Mouse (Mus musculus) forebrain, postnatal 0 days (tissue): ENCODE measurements at regions not wholly inside any gene's neighbourhood (a gene's known extent, or its start where the extent isn't known, plus 50 kb on each side); places are given as distances from the start of the nearest gene placed in this dataset.

Source experiments
- ATAC-seq: fragments of 200-750 bp; cut with Nextera tagmentation; 2 replicates; pipeline ENCODE4 v1.8.0; 2017; ENCODE audit warnings: mild to moderate bottlenecking, moderate library complexity
- DNase-seq: peaks from one replicate; pipeline ENCODE4 v3.0.0-alpha.2; 2015
- H3K27ac ChIP-seq: fragments of 300-500 bp; sonication (generic); 2 replicates; pipeline ENCODE4 v1.5.1; 2014; ENCODE audit warnings: low read depth, mild to moderate bottlenecking, antibody characterized with exemption, low read length, moderate library complexity, mixed read lengths
- H3K27me3 ChIP-seq: fragments of 300-500 bp; sonication (generic); 2 replicates; pipeline ENCODE4 v1.6.1; 2014; ENCODE audit warnings: mild to moderate bottlenecking, low read length, mixed read lengths; ENCODE audit not compliant: insufficient read depth
- H3K36me3 ChIP-seq: fragments of 300-500 bp; sonication (generic); 2 replicates; pipeline ENCODE4 v1.6.1; 2014; ENCODE audit warnings: mild to moderate bottlenecking, moderate library complexity; ENCODE audit not compliant: insufficient read depth
- H3K4me1 ChIP-seq: fragments of 300-500 bp; sonication (generic); 2 replicates; pipeline ENCODE4 v1.6.1; 2014; ENCODE audit warnings: antibody characterized with exemption; ENCODE audit not compliant: insufficient read depth
- H3K4me2 ChIP-seq: fragments of 300-500 bp; sonication (generic); 2 replicates; pipeline ENCODE4 v1.6.1; 2014; ENCODE audit warnings: low read depth, mild to moderate bottlenecking, moderate library complexity
- H3K4me3 ChIP-seq: fragments of 300-500 bp; sonication (generic); 2 replicates; pipeline ENCODE4 v1.5.1; 2014; ENCODE audit warnings: low read depth, low read length, mixed read lengths
- H3K9ac ChIP-seq: fragments of 300-500 bp; sonication (generic); 2 replicates; pipeline ENCODE4 v1.6.1; 2014; ENCODE audit warnings: mild to moderate bottlenecking
- H3K9me3 ChIP-seq: fragments of 300-500 bp; sonication (generic); 2 replicates; pipeline ENCODE4 v1.6.1; 2016; ENCODE audit warnings: low read length
- CTCF ChIP-seq: sonication (generic); IDR thresholded peaks from 2 replicates; pipeline ENCODE4 v1.5.1; 2016; ENCODE audit warnings: antibody characterized with exemption, control low read depth, low read depth
- WGBS: fragments of 180-500 bp; shearing (Covaris S2); extraction: QIAGEN DNeasy Blood & Tissue Kit; methylation state at CpG from one replicate; pipeline ENCODE4 v1.1.7; 2014; 5-methylcytosine and 5-hydroxymethylcytosine counted together

DNA sequence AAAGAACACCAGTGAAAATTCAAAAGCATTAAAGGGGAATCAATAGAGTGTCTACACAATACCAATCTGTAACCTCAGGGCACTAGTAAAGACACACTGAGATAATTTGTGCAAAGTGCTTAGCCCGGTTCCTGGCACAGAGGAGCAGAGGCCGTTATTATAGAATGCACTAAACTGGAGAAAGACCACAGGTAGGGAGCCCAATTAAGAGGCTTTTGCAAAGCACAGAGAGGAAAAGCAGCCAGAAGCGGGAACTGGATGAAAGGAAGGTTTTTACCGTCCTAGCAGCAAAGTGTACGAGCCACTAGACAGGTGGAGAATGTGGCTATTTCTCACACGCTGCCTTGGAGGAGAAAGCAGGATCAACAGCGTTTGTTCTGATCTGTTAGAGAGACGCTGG is 518.9 kb upstream of the Nox3 start:
- H3K4me2 ChIP-seq = no peak overlapping the region
- peaks cover 7% of the 10 kb centered on the region; the same call in 1 of the 2 replicates for H3K4me1 ChIP-seq
- no peaks in the 10 kb centered on the region for H3K9me3 ChIP-seq
- ATAC-seq (no peak), DNase-seq (no peak)
- 17% methylated on average over 8 of the region's 8 CpGs for WGBS
- H3K4me3 ChIP-seq = no peak overlapping the region
- TF ChIP-seq CTCF = no peak
- no peak overlapping the region for H3K27ac ChIP-seq
- no peaks in the 10 kb centered on the region for H3K36me3 ChIP-seq
- no peak overlapping the region for H3K9ac ChIP-seq
- no peaks in the 10 kb centered on the region for H3K27me3 ChIP-seq

DNA sequence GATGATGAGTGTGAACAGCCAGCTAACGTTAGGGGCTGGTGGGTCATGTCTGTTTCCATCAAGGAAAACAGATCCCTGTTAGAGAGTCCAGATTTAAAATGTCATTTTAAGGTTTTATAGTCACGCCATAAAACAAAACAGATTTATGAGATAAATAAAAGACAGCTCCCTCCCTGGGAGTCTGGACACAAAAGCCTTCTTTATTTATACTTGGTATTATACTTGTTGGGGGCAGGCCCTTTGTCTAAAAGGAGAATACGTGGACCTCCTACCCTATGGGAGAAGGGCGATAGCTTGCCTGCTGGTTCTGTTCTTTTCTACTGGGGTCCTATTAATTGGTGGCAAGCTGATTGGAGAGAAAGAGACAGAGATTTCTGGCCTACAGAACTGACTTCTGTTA is 520.1 kb upstream of the Nox3 start:
- Histone ChIP-seq H3K9me3 (no peaks in the 10 kb centered on the region), H3K27ac (no peak overlapping the region), H3K4me1 (peaks cover 11% of the 10 kb centered on the region; the same call in 1 of the 2 replicates), H3K4me2 (no peak overlapping the region), H3K27me3 (no peaks in the 10 kb centered on the region), H3K9ac (no peak overlapping the region), H3K4me3 (no peak overlapping the region), H3K36me3 (no peaks in the 10 kb centered on the region)
- TF ChIP-seq CTCF = no peak
- 31% methylated on average over 4 of the region's 4 CpGs for WGBS
- no peak for DNase-seq
- ATAC-seq = no peak

DNA sequence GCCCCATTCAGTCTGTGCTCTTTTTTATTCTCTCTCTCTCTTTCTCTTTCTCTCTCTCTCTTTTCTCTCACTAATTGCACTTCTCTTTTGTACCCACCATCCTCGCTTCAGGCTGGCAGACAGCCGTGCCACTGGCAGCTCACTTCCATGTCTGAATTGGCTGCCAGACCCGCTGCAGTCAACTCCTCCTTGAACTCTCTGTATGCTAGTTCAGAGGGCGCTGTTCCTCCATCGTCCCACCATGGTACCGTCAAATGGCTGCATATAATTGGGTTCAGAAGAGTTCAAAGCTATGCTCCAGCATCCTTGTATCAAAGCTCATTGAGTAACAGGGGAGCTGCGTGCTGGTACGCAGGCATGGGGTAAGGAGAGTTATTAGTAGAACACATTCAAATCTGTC is 520.7 kb upstream of the Nox3 start:
- no peak for DNase-seq
- ATAC-seq = peak; percentile 54; the same call in 1 of the 2 replicates
- TF ChIP-seq CTCF = peak; percentile 29
- no peak overlapping the region for H3K4me3 ChIP-seq
- no peak overlapping the region for H3K4me2 ChIP-seq
- H3K36me3 ChIP-seq = no peaks in the 10 kb centered on the region
- no peaks in the 10 kb centered on the region for H3K9me3 ChIP-seq
- H3K27me3 ChIP-seq = no peaks in the 10 kb centered on the region
- 23% methylated on average over 8 of the region's 8 CpGs for WGBS
- no peak overlapping the region for H3K9ac ChIP-seq
- no peak overlapping the region for H3K27ac ChIP-seq
- H3K4me1 ChIP-seq = peaks cover 11% of the 10 kb centered on the region; the same call in 1 of the 2 replicates

DNA sequence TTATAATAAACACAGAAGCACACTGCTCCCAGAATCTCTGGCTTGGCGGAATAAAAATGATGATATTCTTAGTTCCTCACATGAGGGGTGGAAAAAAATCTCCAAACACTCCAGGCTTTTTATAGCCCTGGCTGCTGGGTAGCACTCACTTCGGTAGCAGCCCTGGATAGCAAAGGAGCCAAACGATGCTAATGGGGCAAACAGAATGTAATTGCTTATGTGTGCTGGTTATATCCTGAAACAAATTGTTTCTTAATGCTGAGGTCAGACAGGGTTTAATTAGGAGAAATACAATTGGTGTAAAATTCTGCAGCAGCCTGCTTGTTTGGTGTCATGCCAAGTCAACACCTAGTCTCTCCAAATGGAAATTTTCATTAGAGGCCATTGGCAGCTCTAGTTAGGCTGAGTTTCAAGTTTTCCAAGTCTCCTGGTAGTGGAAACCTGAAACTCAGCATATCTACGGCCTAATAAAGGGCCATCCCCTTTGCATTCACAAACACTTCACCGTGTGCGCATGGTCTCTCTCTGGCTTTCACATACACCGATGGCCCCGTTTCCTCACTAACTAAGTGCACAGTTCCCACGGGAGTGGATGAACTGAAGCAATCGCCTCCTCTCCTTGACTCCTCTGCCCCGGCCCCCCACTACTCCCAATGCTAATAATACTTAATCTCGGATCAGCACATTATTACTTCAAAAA is 524.8 kb upstream of the Nox3 start:
- H3K36me3 ChIP-seq = no peaks in the 10 kb centered on the region
- H3K9me3 ChIP-seq = no peaks in the 10 kb centered on the region
- H3K27me3 ChIP-seq = no peaks in the 10 kb centered on the region
- H3K4me1 ChIP-seq = peaks cover 11% of the 10 kb centered on the region; the same call in 1 of the 2 replicates
- ATAC-seq = peak; percentile 47; the same call in 1 of the 2 replicates
- no peak overlapping the region for H3K27ac ChIP-seq
- peak; percentile 52 for DNase-seq
- no peak for TF ChIP-seq CTCF
- 35% methylated on average over 12 of the region's 12 CpGs for WGBS
- no peak overlapping the region for H3K4me2 ChIP-seq
- no peak overlapping the region for H3K9ac ChIP-seq
- no peak overlapping the region for H3K4me3 ChIP-seq

DNA sequence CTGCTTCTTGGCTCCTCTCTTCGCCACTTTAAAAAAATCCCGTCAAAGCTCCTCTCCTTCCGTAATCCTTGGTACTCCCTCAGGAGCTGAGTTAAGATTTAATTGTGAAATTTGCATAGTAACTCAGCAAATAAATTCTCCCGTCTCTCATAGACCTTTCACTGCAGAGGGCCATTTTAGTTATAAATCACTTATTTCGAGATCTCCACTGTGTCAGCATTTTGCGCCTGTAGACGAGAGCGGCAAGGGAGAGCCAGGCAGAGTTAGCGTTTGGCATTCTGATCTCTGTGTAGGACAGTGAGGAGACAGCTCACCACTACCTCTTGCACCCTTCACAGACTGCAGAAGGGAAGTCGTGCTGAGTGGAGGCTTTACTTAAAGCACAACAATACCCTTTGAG is 531.8 kb upstream of the Nox3 start:
- H3K4me2 ChIP-seq = no peak overlapping the region; the same call in 1 of the 2 replicates
- ATAC-seq (no peak), DNase-seq (no peak)
- H3K4me3 ChIP-seq = no peak overlapping the region
- H3K9ac ChIP-seq = no peak overlapping the region
- no peaks in the 10 kb centered on the region for H3K4me1 ChIP-seq
- H3K27ac ChIP-seq = no peak overlapping the region
- no peaks in the 10 kb centered on the region for H3K27me3 ChIP-seq
- TF ChIP-seq CTCF = no peak
- no peaks in the 10 kb centered on the region for H3K36me3 ChIP-seq
- no peaks in the 10 kb centered on the region for H3K9me3 ChIP-seq
- 62% methylated on average over 10 of the region's 10 CpGs for WGBS

DNA sequence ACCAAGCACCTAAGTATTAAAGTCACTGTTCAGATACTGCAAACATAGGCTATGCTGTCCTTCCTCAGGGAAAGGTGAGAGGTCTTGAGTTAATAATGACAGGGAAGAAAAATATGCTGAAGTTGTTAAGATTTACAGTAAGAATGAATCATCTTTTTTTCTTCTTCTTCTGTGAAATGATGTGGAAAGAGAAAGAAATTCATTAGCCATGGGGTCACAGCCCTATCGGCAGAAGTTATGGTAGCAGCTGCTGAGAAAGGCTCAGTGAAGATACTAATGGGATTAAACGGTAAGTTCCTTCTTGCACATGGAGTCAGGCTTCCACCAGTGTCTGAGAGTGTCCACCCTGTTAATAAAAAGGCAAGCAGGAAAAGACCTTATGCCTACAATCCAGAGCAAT is 533.9 kb upstream of the Nox3 start:
- no peaks in the 10 kb centered on the region for H3K4me1 ChIP-seq
- DNase-seq (no peak), ATAC-seq (no peak)
- WGBS = 72% methylated on average over 2 of the region's 2 CpGs
- H3K9me3 ChIP-seq = no peaks in the 10 kb centered on the region
- H3K4me2 ChIP-seq = no peak overlapping the region
- no peak overlapping the region for H3K9ac ChIP-seq
- no peak overlapping the region for H3K4me3 ChIP-seq
- no peak overlapping the region for H3K27ac ChIP-seq
- H3K27me3 ChIP-seq = no peaks in the 10 kb centered on the region
- no peaks in the 10 kb centered on the region for H3K36me3 ChIP-seq
- no peak for TF ChIP-seq CTCF

DNA sequence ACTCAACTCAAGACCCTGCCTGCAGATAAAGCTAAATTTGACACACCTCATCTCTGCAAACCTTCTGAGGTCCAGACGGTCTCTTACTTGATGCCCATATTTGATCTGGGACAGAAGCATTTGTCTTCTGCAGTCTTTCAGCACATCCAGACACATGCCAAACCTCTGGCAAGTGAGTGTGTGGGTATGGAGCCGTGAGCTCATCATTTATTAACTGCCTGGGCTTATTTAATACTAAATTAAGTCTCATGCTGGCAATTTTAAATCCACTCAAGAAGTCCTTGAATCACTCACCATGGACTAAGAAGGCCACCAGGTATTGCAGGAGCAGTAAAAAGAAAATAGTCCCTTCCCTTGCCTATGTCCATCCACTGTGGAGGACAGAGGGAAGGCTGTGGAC is 554.4 kb upstream of the Nox3 start:
- no peak overlapping the region for H3K4me2 ChIP-seq
- ATAC-seq = no peak
- no peaks in the 10 kb centered on the region for H3K9me3 ChIP-seq
- no peak overlapping the region for H3K4me3 ChIP-seq
- no peaks in the 10 kb centered on the region for H3K27me3 ChIP-seq
- DNase-seq = no peak
- no peaks in the 10 kb centered on the region for H3K4me1 ChIP-seq
- TF ChIP-seq CTCF = no peak
- H3K9ac ChIP-seq = no peak overlapping the region
- no peaks in the 10 kb centered on the region for H3K36me3 ChIP-seq
- H3K27ac ChIP-seq = no peak overlapping the region
- 92% methylated on average over 2 of the region's 2 CpGs for WGBS
